Mouse (Mus musculus) cortical plate, adult 2 months (tissue): Measurements from ENCODE around the gene Ceacam2.

Experiments used
- CTCF ChIP-seq: fragments of 200-500 bp; IDR thresholded peaks from 2 replicates; pipeline ENCODE4 v1.5.1; 2011; ENCODE audit warnings: mild to moderate bottlenecking, control low read depth, low read length; ENCODE audit not compliant: insufficient read depth; ENCODE audit errors: extremely low read depth
- POLR2A ChIP-seq: fragments of 200-500 bp; IDR thresholded peaks from 2 replicates; pipeline ENCODE4 v1.6.1; 2011; ENCODE audit warnings: mild to moderate bottlenecking, low read length, control low read depth; ENCODE audit not compliant: insufficient read depth; ENCODE audit errors: extremely low read depth

DNA sequence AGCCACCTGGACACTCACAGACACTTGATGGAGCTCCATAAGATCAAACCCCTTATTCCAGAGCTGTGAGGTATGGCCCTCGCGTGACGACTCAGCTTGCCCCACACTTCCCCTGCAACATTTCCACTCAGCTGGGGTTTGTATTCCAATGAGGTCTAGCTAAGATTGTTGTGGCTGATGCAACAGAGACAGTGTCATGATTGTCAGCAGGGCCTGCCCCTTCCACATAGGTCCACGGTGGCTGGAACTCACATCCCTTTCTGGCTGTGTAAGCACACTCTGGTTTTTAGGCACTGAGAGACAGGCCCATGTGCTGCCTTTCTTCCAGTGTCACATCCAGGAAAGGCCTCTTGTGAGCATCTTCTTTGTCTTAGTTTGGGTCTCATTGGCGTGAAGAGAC, 45.0 kb upstream of the Ceacam2 start:
- TF ChIP-seq CTCF (no peak), POLR2A (no peak)
